Mouse (Mus musculus) heart, adult 8-10 months (tissue): ENCODE measurements at regions not wholly inside any gene's neighbourhood (a gene's known extent, or its start where the extent isn't known, plus 50 kb on each side); places are given as distances from the start of the nearest gene placed in this dataset.

Experiments
- DNase-seq: peaks from one replicate; pipeline ENCODE4 v3.0.0; 2022; ENCODE audit warnings: low spot score

DNA sequence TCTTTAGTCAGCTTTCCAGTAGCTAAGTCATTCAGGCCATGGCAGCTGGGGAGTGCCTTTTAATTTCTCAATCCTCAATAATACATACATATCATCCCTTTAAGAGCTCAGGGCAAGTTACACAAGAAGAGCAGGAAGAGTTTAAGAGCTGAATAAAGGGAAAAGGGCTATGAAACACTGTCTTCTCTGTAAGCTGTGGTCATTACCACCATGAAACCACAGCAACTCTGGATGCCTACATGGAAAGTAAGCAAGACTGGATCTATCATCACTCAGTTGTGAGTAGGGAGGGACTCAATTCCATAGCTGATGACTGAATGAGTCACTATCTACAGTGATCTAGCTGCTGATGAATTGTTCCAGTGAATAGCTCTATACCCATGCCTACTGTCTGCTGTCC lies 349.9 kb downstream of the Nr2f2 start:
- DNase-seq, result no peak

DNA sequence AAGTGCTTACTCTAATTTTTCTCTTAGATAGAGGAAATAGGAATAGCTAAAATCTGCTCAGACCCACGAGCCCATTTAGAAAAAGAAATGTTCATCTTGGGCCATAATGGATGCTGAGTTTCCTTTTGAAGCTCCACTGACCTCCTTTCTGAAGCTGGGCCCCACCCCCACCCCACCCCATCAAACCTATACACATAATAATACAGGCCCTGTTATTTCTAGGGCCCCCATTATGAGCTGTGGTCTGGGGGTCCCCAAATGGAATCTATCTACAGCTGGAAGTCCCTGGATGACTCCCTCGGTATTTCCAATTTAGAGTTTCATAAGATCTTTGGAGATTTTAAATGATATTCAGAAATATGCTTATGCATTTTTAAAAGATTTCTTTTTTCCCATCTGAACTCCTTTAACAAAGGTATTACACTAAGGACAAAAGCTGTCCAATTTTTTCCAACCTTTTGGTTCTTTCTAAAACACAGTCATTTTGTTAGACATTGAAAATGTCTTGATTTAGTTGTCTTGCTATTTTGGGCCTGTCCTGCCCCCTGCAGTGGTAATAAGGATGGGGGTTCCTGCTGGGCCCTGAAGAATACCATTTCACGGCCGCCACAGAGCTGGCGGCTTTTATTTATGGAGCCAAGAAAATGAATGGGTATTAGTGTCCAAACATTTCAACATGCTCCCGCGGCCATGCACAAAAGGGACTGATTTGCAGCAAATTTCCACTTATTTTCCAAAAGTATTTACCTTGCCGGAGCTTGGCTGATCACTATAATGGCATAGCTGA lies 363.1 kb downstream of the Nr2f2 start:
- DNase-seq, result no peak

DNA sequence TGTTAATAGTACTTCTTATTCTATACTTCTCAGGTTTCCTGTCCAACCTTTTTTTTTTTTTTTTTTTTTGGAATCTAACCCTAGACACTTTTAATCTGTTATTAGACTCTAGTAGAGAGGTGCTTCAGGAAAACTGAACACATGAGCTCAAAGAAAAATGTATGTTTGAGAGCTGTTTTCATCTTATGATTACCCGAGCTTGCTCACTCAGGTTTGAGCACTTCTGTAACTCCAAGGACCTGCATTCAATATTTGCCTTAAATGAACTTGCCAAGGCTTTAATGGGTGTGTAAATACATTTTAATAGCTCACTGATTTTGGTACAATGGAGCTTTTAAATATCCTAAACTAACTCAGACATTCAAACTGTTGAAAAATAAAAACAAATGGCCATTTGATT lies 367.8 kb downstream of the Nr2f2 start:
- no peak for DNase-seq

DNA sequence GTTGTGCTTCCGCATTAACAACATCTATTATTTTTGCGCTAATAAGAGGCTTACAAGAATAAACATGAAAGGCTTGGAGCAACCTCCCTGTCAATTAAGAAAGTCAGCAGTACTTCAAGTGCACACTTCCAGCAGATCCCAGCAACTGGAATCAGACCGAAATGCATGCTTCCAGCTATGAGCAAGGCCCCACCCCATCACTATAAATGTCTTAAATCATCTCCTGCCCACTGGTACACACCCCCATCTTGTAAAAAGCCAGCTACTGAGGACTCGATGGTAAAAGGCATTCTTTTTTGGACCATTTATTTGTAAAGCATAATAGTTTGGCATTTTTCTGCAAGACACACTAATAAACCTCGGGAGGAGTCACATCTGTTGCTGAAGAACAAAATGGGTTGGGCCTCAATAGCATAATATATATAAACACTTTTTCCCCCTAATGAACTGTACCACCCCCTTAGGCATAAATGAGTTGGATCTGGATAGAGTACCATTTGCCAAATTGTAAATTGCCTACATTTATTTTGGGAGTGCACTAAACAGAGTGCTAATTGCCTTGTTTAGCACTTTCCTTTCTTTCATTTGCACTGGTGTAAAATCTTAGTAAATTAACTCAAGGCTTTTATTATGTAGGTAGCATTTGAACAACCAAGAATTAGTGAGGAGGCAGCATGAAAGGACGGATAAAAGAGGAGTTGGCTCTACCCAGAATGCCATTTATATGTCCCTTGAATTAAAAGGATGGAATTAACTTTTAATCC lies 371.8 kb downstream of the Nr2f2 start:
- no peak for DNase-seq

DNA sequence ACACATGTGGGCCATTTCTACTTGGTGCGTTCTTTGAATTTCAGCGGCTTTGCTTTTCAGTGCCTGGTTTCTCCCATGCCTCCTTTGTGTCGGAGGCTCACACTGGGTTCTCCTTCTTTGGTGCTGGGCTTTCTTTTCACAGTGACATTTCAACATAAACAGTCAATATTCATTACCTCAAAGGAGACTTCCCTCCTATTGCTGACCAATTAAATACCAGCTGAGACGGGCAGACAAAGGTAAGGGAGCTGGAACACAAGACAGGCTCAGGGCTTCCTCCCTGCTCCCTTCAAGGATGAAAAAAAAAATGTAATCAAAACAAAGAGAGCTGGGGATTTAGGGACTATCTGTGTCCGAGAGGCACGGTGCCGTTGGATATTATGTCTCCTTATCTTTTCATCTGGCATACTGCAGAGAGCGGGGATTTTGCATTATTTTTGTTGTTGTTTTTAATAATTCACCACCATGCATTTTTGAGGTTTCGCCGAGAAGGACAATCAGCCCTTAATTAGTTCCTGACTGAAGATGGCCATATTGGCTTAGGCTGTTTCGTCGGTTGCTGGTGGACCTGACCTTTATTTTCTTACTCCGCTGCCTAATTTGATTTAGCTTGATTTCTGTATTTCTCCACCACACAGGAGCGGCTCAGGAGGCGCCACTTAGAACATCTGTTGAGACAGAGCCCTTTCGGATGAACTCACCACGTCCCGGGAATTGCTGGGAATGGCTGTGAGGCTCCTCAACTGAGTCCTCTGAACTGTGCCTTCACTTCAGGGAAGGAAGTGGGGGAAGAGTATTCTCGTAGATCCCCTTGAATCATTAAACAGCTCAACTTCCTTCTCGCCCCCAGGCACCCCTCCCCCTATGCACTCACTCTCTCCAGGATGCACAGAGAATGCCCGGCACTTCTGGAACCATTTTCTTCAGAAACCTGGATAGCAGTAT lies 373.9 kb downstream of the Nr2f2 start:
- no peak for DNase-seq

DNA sequence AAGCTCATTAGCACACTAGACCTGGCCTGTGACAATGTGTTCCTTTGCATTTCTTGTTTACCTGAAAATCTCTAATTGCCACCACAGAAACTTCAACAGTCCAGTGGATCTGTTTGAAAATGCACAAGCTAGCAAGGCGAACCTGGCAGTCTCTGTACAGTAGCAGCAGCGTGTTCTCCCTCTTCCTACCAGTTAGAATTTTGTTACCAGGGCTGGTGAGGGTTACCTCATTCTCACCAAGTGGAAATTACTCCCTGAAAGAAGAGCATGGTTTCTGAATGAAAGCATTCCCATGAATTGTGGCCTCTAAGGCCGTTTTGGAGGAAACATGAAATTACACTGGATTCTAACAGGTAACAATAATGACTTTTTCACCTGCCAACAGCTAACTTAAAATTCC lies 374.6 kb downstream of the Nr2f2 start:
- DNase-seq, result no peak

DNA sequence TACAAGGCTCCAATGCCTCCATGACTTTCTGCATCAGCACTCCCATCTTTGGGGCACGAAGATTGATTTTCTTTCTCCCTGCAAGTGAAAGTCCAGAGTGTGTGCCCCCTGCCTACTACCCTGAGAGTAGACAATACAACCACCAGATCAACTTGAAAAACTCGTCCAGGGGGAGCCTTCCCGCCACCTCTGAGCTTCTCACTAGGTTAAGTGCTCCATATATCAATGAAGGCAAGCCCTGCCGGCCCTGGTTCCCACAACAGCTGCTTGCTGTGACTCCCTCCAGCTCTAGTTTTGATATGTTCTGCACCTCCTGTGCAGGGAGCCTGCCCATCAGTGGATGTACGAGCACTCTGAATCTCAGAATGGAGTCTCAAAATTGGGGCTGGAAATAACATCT lies 377.8 kb downstream of the Nr2f2 start:
- no peak for DNase-seq

DNA sequence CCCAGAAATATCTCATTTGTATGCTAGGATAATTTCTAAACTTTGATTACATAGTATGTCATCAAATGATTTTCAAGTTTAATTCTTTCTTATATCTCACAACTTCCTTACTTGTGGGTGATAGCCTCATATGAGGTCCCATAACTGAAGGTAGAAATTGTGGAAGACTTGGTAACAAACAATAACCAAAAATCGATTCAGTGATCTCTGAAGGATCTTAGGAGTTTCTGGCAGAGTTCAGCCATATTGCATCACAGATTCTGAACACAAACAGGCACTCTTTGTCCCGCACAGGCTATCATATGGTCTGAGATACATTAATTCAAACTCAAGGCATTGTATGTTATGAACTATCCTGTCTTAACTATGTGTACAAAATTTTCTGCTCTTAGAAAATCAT lies 385.2 kb downstream of the Nr2f2 start:
- no peak for DNase-seq

DNA sequence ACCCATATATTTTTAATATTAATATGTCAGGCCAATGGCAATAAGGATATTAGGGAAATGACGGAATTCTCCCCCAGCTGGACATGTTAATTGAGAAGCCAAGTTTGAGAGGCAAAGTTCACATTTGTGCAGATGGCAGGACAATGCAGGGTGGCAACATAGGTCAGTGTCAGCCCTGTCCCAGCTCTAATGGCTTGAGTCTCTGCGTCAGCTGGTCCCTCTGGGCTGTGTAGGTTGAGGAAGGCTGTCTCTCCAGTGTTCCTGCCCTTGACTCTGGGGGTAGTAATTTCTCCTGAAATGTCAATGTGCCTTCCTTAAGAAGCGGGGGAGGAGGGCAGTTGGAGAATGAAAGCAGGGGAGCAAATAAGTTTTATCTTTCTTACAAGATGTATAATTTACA lies 390.2 kb downstream of the Nr2f2 start:
- no peak for DNase-seq

DNA sequence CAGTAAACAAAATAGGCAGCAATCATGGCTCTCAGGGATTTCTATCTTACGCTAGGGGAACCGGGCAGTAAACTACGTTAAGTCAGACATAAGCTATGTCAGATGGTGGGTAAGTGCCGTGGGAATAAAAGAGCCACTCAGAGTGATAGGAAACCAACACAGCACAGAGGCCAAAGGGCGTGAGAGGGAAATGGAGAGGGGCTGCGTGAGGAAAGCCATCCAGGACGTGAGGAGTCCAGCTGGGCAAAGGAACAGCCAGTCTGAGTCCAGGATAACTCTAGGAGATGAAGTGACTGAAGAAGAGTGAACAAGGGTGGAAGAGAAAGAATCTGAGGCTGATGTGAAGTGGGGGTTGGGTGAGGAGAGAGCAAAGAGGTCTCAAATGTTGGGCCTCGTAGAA lies 402.5 kb downstream of the Nr2f2 start:
- DNase-seq, result no peak

DNA sequence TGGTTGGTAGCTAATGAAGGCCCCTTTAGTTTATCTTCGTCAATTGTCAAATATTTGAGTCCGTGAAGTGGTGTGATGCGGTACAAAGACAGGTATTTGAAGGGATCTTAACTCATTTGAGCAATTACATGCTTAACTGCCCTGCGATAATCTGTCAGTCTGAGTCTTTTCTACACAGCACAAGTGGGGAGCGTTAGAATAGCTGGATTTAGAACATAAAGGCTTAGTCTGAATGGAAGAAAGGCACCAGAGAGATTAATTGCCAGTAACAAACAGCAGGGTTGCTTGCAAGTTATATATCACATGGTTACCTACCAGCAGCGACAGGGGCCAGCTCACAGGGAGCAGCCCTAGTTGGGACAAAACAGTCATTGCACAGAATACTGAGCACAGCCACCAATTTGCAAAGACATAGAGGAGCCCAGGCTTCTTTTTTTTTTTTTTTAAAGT lies 416.3 kb downstream of the Nr2f2 start:
- DNase-seq, result no peak

DNA sequence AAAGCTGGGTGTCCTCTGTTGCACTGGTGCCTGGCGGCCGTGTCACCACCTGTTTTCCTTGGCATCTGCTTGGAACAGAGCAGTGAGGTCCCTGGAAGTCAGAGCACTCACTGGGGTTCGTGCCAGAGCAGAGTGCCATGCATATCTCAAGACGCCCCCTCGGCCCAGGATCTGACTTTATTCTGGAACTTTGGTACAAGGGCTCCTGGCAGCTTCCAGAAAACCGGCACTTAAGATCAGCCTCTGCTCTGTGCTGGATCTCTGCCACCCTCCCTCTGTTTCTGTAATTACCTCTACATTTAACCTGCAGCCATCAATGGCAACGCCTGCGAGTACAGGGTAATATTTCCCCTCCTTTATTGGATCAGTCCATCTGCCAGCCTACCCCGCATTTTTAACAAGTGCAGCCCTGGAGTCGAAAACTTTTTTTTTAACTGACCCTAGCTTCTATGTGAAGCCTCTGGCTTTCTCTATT lies 416.9 kb downstream of the Nr2f2 start:
- DNase-seq, result no peak

DNA sequence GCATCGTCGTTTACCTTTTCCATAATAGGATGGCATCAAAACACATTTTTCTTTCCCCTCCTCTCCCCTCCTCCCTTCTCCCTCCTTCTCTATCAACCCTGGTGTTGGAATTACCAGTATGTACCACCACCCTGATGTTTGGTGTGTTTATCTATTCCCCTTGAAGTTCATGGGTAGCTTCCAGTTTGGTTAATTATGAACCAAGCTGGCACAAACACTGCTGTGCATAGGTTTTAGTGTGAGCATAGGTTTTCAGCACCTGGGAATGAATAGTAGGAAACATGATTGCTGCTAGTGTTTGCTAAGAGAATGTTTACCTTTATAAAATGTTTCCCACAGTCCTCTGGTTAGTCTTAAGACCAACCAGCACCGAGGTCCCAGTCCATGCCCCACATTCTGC lies 420.1 kb downstream of the Nr2f2 start:
- no peak for DNase-seq

DNA sequence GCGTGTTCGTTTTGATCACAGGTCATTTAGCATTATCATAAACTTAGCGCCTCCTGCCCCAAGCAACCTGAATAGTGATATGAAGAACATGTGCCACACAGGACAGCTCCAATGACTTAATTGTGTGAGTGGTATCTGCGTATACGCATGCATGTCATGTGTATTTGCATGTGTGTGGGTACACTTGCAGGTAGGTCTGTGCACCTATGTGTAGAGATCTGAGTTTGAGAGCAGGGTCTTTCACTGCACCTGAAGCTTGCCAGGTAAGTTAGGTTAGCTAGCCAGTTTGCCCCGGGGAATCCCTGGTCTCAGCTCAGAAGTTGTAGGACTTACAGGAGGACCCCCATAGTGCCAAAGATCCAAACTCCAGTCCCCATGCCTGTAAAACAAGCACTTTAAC lies 424.7 kb downstream of the Nr2f2 start:
- DNase-seq, result no peak

DNA sequence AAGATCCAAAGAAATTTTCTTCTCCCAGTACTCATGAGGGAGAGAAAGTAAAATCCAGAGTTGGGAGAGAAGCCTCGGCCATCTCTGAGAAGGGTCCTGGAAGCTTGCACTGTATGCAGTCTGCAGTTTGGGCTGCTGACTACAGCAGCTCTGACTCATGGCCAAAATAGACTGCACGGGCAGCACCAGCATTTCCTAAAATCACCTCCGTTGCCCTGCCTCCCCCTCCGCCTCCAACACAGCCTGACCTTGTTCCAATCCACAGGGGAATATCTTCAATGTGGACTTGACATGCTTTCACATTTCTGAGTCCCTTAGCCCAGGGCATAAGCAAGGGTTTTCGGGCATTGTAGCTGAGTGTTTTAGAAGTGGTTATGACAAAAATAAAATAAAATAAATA lies 441.3 kb downstream of the Nr2f2 start:
- no peak for DNase-seq

DNA sequence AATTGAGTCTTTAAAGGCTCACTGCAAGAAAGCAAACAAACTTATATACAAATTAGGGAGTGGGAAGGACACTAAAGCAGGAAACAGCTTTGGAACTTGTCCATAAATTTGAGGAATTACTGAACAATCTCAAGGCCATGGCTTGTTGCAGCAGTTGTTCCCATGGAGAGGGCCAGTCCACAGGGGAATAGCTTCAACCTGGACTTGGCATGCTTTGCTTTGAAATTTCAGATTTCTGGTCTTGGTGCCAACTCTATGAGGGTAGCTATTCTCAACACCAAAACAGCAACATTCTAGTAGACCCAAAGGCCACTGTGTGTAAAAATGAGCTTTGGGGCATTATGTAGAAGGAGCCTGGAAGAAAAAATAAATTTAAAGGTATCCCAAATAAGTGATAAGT lies 442.0 kb downstream of the Nr2f2 start:
- DNase-seq, result no peak

DNA sequence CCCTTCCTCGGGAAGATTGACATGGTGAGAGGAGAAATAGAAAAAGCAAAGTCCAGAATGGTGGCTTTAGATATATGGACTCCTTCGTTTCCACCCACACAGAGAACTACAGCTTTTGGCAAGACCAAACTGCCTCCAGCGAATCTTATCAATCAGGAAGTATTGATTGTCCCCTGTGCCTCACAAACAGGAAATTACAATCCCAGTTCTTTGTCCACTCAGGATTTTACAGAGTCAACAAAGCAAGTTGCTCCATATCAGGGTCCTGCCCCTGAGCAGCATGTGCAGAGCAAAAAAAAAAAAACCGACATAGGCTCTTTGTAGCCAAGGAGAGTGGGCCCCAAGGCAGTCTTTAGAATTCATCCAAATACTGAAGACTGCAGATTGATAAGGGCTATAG lies 454.8 kb downstream of the Nr2f2 start:
- DNase-seq, result no peak

DNA sequence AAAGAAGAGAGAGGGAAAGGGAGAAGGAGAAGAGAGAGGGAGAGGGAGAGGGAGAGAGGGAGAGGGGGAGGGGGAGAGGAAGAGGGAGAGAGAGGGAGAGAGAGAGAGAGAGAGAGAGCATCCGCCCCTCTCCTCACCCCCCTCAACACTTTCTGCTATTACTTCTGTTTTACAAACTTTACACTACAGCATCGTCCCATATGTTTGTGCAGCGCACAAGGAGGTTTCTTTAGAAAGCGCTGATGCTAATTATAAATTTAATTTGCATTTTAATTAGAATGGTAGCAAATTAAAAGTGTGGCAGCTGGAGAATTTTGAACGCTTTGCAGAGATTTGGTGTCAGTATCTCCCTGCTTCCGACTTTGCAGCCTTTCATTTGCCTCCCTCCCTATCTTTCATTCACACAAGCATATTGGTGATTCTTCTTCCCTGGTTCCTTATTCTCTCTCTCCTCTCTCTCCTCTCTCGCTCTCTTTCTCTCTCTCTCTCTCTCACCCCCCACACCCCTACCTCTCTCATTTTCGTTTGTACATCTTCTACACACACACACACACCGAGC lies 476.0 kb downstream of the Nr2f2 start:
- no peak for DNase-seq

DNA sequence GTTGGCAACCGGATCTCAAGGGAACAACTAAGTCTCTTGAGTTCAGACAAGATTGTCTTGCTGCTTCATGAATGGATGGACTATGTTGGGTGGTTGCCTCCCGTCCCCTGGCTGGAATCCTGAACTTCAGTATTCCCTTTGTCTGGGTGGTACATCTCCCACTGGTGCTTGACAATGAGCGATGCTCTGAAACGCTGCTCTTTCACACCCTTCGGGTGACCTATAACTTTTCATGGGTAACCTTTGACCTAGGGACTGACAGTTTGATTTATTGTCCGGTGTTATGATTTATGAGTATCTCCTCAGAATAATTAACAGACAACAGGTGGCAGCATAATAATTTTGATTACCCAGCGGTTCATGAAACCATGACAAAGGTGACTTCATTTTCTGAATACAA lies 478.3 kb downstream of the Nr2f2 start:
- DNase-seq, result no peak

DNA sequence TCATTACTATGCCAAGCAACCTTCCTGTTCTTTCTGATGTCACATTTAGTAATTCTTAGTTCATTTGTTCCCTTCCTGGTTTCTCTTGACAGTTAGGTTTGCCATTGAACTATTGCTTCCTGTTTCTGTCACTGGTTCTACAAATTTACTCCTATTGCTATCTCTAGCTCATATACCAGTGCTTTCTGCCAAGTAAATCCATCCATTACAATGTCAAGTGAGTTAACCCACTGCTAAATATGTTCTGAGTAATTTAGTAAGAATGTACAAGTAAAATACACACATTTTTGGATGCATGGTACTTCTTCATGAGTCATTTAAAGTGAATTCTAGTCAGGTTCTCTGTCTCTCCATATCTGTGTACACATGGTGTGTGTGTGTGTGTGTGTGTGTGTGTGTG lies 489.5 kb downstream of the Nr2f2 start:
- no peak for DNase-seq

DNA sequence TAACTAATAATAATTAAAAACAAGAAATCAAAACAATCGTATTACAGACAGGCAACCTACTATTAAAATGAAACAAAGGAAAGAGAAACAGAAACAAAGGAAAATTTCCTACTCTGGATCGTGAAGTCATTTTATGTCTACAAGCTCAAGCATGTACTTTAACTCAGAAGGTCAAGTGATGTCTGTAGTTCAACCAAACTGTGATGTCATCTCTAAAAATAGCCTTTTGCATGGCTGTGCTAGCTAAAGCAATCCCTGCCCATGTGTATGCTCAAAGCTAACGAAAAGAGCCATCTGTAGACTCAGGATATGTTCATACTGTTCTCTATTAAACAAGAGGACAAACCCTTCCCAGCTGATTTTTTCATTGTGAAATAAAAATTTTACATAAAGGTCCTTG lies 500.7 kb downstream of the Nr2f2 start:
- no peak for DNase-seq
